Mouse (Mus musculus): Measurements from ENCODE around the gene Saa2.

- no peak for TF ChIP-seq CTCF (IDR thresholded peaks at IDR 0.05; ENCODE audit: low read depth)
- no peak for TF ChIP-seq EP300 (IDR thresholded peaks at IDR 0.05; ENCODE audit: low read depth)
Measured at GRCm38 (mm10) chr7:46796206-46796679, 44.7 kb downstream of the Saa2 start.

Data from liver, postnatal 0 days (tissue).